Mouse (Mus musculus) liver, embryonic 16.5 days (tissue): ENCODE data around the gene BC016579. TPM values are rescaled to one million over a fixed set of nuclear protein-coding genes. Genes with fewer than 3 reads are reported as not detected.

ENCODE experiments used
- ATAC-seq: fragments of 200-750 bp; cut with Nextera tagmentation; 2 replicates; pipeline ENCODE4 v1.8.0; 2017; ENCODE audit warnings: low read depth, mild to moderate bottlenecking, moderate number of reproducible peaks, moderate library complexity
- H3K27ac ChIP-seq: fragments of 300-500 bp; sonication (generic); 2 replicates; pipeline ENCODE4 v1.5.1; 2014; ENCODE audit warnings: mild to moderate bottlenecking, low read length
- H3K27me3 ChIP-seq: fragments of 300-500 bp; sonication (generic); 2 replicates; pipeline ENCODE4 v1.6.1; 2014; ENCODE audit warnings: low read depth, low read length, mixed read lengths; ENCODE audit not compliant: control insufficient read depth, insufficient read depth
- H3K36me3 ChIP-seq: fragments of 300-500 bp; sonication (generic); 2 replicates; pipeline ENCODE4 v1.6.1; 2014; ENCODE audit warnings: mild to moderate bottlenecking; ENCODE audit not compliant: control insufficient read depth, insufficient read depth
- H3K4me1 ChIP-seq: fragments of 300-500 bp; sonication (generic); 2 replicates; pipeline ENCODE4 v1.6.1; 2014; ENCODE audit warnings: low read depth, low read length, mixed read lengths; ENCODE audit not compliant: control insufficient read depth
- H3K4me2 ChIP-seq: fragments of 300-500 bp; sonication (generic); 2 replicates; pipeline ENCODE4 v1.6.1; 2014; ENCODE audit warnings: low read depth, low read length, mixed read lengths
- H3K4me3 ChIP-seq: fragments of 300-500 bp; sonication (generic); 2 replicates; pipeline ENCODE4 v1.5.1; 2014; ENCODE audit warnings: low read depth, mild to moderate bottlenecking, low read length
- H3K9ac ChIP-seq: fragments of 300-500 bp; sonication (generic); 2 replicates; pipeline ENCODE4 v1.6.1; 2014; ENCODE audit warnings: low read depth, low read length
- H3K9me3 ChIP-seq: fragments of 300-500 bp; sonication (generic); replicated peaks from 2 replicates; pipeline ENCODE4 v1.6.1; 2016; ENCODE audit warnings: low read length; ENCODE audit not compliant: control insufficient read depth
- WGBS: fragments of 180-500 bp; shearing (Covaris S2); extraction: QIAGEN DNeasy Blood & Tissue Kit; methylation state at CpG from one replicate; pipeline ENCODE4 v1.1.7; 2014; ENCODE audit not compliant: insufficient replicate concordance; 5-methylcytosine and 5-hydroxymethylcytosine counted together
- polyA plus RNA-seq: library from polyadenylated mRNA; unstranded; fragments of >200 nt; fragmentation: Nextera tagmentation; extraction: Ambion mirVana; gene quantifications from 2 replicates; pipeline ENCODE4 v1.2.1, GENCODE M21; 2015

The BC016579 gene
- polyA plus RNA-seq, 1 experiment from 2014 or later: 0.32 TPM

DNA sequence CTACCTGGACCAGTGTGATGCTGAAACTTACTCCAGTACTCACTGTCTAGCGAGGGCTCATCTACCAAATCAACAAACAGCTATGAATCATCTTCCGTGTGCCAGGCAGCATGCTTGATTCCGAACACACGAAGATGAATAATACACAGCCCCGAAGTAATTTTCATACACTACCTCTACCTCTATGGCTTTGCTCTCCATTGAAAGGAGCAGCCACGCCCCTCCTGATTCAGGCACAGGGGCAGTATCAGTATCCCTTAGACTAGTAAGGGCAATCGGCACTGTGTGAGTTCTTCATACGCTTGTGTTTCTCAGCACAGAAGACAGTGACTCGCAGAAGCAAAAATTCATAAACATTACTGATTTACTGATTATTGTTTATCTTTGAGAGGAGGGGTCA, 597 bp upstream of the BC016579 start:
- H3K9ac ChIP-seq: no peak overlapping the region
- H3K36me3 ChIP-seq: no peaks in the 10 kb centered on the region
- no peak for ATAC-seq
- 67% methylated on average over 9 of the region's 9 CpGs for WGBS
- no peaks in the 10 kb centered on the region for H3K9me3 ChIP-seq
- no peaks in the 10 kb centered on the region; the same call in 1 of the 2 replicates for H3K4me1 ChIP-seq
- H3K27me3 ChIP-seq: no peaks in the 10 kb centered on the region
- H3K4me3 ChIP-seq: no peak overlapping the region
- peak overlapping the region; percentile 65 for H3K4me2 ChIP-seq
- no peak overlapping the region for H3K27ac ChIP-seq

DNA sequence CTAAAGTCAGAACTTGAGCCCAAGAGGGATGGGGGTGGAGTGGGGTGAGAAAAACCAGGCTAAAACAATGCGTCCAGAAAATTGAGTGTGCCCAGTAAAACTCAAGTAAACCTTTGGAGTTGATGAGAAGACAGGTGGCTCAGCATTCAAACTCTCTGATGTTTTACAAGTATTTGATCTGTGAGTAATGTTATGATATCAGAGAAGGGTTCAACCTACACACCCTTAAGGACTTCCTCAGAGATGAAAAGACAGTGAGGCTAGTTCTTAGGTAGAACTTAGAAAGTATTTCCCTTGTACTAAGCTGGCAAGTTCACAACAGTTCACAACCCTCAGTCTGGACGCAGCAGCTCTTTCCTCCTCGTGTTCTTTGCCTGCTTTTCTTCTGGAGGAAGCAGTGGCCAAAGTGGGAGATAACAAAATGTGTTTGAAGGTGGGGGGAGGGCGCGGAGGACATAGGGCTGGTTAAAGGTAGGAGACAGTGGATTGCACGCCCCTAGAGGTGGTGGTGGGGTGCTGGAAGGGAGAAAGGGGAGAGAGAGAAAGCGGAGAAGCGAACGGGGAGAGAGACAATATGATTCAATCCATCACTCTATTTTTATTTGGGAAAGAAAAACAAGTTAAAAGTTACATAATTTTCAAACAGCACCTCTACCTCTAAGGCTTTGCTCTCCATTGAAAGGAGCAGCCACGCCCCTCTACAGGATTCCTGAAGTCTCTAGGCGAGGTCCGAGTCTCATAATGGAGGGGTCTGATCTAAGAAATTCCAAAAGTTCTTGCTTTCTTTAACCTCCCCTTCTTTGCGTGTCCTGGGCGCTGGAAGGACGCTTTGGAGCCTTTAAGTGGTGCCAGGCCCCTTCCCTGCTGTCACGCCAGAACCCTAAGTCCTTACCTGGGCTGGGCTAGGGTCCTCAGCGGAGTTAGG, 597 bp downstream of the BC016579 start:
- H3K27me3 ChIP-seq: no peaks in the 10 kb centered on the region
- H3K4me1 ChIP-seq: no peaks in the 10 kb centered on the region; the same call in 1 of the 2 replicates
- no peaks in the 10 kb centered on the region for H3K9me3 ChIP-seq
- WGBS: 17% methylated on average over 17 of the region's 17 CpGs
- peak overlapping the region; percentile 23 for H3K4me3 ChIP-seq
- no peaks in the 10 kb centered on the region for H3K36me3 ChIP-seq
- H3K4me2 ChIP-seq: peak overlapping the region; percentile 65
- H3K27ac ChIP-seq: no peak overlapping the region
- H3K9ac ChIP-seq: peak overlapping the region; percentile 11; the same call in 1 of the 2 replicates
- no peak for ATAC-seq

DNA sequence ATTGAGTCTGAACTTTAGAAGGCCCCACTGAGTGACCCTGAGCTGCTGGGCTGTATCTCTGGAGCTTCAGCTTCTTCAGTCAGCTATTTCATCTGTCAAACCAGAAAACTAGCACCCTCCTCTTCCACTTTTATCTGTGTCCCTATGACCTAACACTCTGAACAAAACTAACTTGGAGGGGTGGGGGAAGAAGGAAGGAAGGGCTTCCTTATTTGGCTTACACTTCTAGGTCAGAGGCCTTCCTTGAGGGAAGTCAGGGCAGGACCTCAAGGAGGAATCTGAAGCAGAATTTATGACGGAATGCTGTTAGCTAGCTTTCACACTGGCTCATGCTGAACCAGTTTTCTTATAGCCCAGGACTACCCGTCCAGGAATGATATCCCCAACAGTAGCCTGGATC, 2.4 kb downstream of the BC016579 start:
- peak; percentile 63; the same call in 1 of the 2 replicates for ATAC-seq
- H3K36me3 ChIP-seq: no peaks in the 10 kb centered on the region
- no peak overlapping the region for H3K9ac ChIP-seq
- H3K27ac ChIP-seq: no peak overlapping the region
- H3K4me1 ChIP-seq: no peaks in the 10 kb centered on the region; the same call in 1 of the 2 replicates
- no peaks in the 10 kb centered on the region for H3K9me3 ChIP-seq
- WGBS: 30% methylated on average over 2 of the region's 2 CpGs
- H3K4me2 ChIP-seq: no peak overlapping the region
- no peak overlapping the region for H3K4me3 ChIP-seq
- H3K27me3 ChIP-seq: no peaks in the 10 kb centered on the region

DNA sequence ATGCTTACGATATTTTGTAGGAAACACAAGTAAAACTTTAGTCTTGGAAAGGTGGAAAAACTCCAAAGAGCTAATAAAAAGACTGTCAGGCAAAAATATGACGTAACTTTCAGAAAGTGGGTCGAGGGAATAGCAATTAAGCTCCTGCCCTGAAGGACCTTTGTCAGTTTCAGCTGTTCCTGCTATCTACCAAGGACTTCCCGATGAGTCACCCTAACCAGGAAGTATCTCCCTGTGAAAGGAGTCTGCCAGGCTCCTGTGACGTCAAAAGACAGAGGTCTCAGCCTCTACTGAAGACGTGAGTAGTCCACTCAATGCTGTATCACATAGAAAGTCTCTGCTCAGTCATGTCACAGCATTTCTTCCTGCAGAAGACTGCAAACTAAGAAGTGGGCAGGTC, 9.5 kb downstream of the BC016579 start:
- Histone ChIP-seq H3K4me1 (no peaks in the 10 kb centered on the region), H3K27me3 (no peaks in the 10 kb centered on the region), H3K4me2 (no peak overlapping the region), H3K9me3 (no peaks in the 10 kb centered on the region), H3K4me3 (no peak overlapping the region), H3K36me3 (no peaks in the 10 kb centered on the region), H3K27ac (no peak overlapping the region), H3K9ac (no peak overlapping the region)
- ATAC-seq: peak; percentile 37; the same call in 1 of the 2 replicates
- WGBS: 36% methylated on average over 6 of the region's 6 CpGs

DNA sequence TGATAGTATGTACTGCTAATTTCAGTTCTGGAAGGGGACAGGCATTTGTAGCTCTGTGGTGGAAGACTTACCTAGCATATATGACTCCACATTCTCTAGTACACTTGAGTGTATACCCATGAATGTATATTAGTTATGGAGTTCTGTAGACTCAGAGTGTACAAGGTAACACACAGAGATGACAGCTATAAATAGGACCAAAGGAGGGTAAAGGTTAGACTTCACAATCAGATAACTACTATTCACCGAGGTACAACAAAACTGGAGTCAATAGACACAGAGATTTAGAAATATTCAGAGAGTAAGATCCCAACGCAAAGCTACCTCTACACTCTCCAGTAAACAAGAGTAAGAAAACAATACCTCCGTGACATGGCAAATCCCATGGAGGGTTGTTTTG, 9.9 kb downstream of the BC016579 start:
- Histone ChIP-seq H3K4me1 (no peaks in the 10 kb centered on the region), H3K36me3 (no peaks in the 10 kb centered on the region), H3K9ac (no peak overlapping the region), H3K27me3 (no peaks in the 10 kb centered on the region), H3K4me3 (no peak overlapping the region), H3K9me3 (no peaks in the 10 kb centered on the region), H3K27ac (no peak overlapping the region), H3K4me2 (no peak overlapping the region)
- 54% methylated on average over 3 of the region's 3 CpGs for WGBS
- ATAC-seq: no peak

DNA sequence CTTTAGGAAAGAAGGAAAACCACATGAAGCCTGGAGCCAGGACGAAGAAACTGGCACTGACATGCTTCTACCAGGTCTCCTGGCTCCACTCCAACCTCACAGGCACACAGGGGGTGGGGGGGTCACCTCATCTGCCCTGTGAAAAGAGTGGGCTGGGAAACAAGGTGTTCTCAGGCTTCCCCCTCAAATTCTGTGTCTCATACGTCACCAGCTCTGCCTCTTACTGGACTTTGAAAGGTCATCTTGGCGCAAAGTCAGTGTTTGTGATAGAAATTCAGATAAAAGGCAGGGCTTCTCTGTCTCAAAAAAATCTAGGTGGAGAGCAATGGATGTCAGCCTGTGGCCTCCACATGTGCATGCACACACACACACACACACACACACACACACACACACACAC, 12.6 kb downstream of the BC016579 start:
- no peak for ATAC-seq
- no peak overlapping the region for H3K4me2 ChIP-seq
- no peak overlapping the region for H3K4me3 ChIP-seq
- no peaks in the 10 kb centered on the region for H3K4me1 ChIP-seq
- no peak overlapping the region for H3K9ac ChIP-seq
- 49% methylated on average over 3 of the region's 3 CpGs for WGBS
- H3K9me3 ChIP-seq: no peaks in the 10 kb centered on the region
- no peaks in the 10 kb centered on the region for H3K27me3 ChIP-seq
- no peak overlapping the region for H3K27ac ChIP-seq
- H3K36me3 ChIP-seq: no peaks in the 10 kb centered on the region

DNA sequence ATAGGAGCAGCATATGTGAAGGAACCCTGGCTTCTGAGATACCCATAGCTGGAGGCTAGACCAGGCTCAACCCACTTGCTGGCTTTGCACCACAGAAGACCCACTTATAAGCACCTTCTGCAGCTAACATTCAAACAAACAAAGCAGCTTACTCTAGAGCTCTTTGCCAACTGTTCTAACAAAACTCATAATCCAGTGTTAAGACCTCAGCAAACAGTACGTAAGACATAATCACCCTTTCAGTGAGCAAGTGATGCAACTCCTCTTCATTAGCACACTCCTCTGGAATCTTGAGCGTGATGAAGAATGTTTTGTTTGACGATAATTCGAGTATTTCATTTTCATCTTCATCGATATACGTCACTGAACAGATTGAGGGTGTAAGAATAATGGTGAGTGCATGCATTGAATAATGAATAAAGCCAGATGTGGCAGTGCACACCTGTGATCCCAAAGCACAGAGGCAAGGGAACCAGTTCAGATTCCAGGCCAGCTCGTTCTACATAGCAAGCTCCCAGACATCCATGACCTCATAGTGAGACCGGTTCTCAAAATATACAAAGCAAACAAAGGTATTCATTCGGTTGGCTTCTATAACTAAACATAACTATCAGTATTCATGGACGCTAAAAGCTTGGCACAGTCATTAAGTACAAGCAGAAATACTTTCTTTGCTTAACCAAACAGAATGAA, 13.7 kb downstream of the BC016579 start:
- no peak overlapping the region for H3K9ac ChIP-seq
- no peak overlapping the region for H3K4me3 ChIP-seq
- H3K27me3 ChIP-seq: no peaks in the 10 kb centered on the region
- H3K4me2 ChIP-seq: no peak overlapping the region
- no peaks in the 10 kb centered on the region for H3K36me3 ChIP-seq
- H3K27ac ChIP-seq: no peak overlapping the region
- no peak for ATAC-seq
- no peaks in the 10 kb centered on the region for H3K4me1 ChIP-seq
- H3K9me3 ChIP-seq: no peaks in the 10 kb centered on the region
- WGBS: 60% methylated on average over 10 of the region's 10 CpGs

DNA sequence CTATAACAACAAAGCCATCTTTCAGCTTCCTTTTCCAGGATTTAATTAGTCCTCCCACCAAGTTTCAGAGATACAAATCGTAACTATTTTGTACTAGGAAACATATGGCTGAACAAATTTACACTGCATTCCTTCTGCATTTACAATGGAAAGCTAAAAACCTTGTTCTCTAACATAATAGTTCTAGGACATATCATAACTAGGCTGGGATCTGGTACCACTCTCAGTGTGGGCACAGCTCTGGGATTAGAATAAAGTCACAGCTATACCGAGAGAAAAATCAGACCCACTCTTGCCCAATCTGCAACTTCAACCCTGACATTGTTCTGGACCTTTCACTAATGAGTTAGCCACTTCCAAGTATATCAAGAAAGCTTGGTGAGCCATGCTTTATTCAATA, 18.0 kb downstream of the BC016579 start:
- Histone ChIP-seq H3K4me1 (no peaks in the 10 kb centered on the region), H3K9me3 (no peaks in the 10 kb centered on the region), H3K27me3 (no peaks in the 10 kb centered on the region), H3K36me3 (no peaks in the 10 kb centered on the region), H3K4me2 (no peak overlapping the region), H3K27ac (no peak overlapping the region), H3K4me3 (no peak overlapping the region), H3K9ac (no peak overlapping the region)
- whole genome bisulfite sequencing: 67% methylated on average over 2 of the region's 2 CpGs
- ATAC-seq: no peak

DNA sequence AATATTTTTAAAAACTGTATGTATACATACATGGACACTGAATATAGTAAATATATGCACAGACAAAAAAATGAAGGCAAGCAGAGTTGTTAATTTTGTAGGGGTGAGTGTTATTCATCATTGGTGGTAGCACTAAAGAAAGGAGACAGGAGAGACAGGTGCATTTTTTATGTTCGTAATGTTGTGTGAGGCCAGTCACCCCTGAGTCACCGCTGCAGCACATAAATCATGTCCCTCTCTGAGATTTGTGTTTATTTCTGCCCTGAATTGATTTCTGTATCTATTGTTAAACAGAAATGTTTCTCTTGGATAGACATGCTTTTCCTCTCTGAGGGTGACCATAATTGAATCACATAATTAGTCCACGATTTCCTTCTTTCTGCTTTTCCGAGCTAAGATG, 21.4 kb downstream of the BC016579 start:
- WGBS: 77% methylated on average over 4 of the region's 4 CpGs
- no peaks in the 10 kb centered on the region for H3K27me3 ChIP-seq
- H3K9ac ChIP-seq: no peak overlapping the region

More for the DNA sequence above, 21.4 kb downstream of the BC016579 start:
- ATAC-seq: no peak
- Histone ChIP-seq H3K9me3 (no peaks in the 10 kb centered on the region), H3K4me3 (no peak overlapping the region), H3K27ac (no peak overlapping the region), H3K36me3 (no peaks in the 10 kb centered on the region), H3K4me2 (no peak overlapping the region), H3K4me1 (no peaks in the 10 kb centered on the region)
